Mouse (Mus musculus) lung, postnatal 10 days (tissue): ENCODE data around the gene Taf6.

Experiments used
- DNase-seq: peaks from one replicate; pipeline ENCODE4 v3.0.0; 2021

Taf6 gene

GRCm38 (mm10) chr5:138170936-138171561, 16.2 kb downstream of the Taf6 start:
- DNase-seq = peak; percentile 98

- no peak for DNase-seq
These were observed 21.7 kb downstream of the Taf6 start for GRCm38 (mm10) chr5:138165594-138165993.

GRCm38 (mm10) chr5:138163610-138164009, 23.6 kb downstream of the Taf6 start:
- DNase-seq = no peak

- DNase-seq = no peak
These were observed 24.2 kb downstream of the Taf6 start for GRCm38 (mm10) chr5:138163046-138163445.

GRCm38 (mm10) chr5:138160842-138161665, 26.2 kb downstream of the Taf6 start, which contains the start of gene Cops6:
Gene Cops6 (plus strand): TSS chr5:138161071.
- peak; percentile 97 for DNase-seq

GRCm38 (mm10) chr5:138160224-138160762, 27.0 kb downstream of the Taf6 start:
- DNase-seq = no peak

GRCm38 (mm10) chr5:138155443-138155976, 31.7 kb downstream of the Taf6 start, which contains the start of gene Zfp113:
Gene Zfp113 (minus strand): TSS chr5:138155744.
- DNase-seq = peak; percentile 95

GRCm38 (mm10) chr5:138154390-138154789, 32.9 kb downstream of the Taf6 start:
- no peak for DNase-seq

- no peak for DNase-seq
These were observed 48.7 kb downstream of the Taf6 start for GRCm38 (mm10) chr5:138138585-138138984.

GRCm38 (mm10) chr5:138137935-138138549, 49.2 kb downstream of the Taf6 start:
- peak; percentile 67 for DNase-seq

- DNase-seq = no peak
These were observed 50.0 kb downstream of the Taf6 start for GRCm38 (mm10) chr5:138137257-138137656.

GRCm38 (mm10) chr5:138132425-138133064, 54.7 kb downstream of the Taf6 start:
- no peak for DNase-seq
